ENCODE assay signal across 11 mouse cellular contexts in the genomic region with DNA sequence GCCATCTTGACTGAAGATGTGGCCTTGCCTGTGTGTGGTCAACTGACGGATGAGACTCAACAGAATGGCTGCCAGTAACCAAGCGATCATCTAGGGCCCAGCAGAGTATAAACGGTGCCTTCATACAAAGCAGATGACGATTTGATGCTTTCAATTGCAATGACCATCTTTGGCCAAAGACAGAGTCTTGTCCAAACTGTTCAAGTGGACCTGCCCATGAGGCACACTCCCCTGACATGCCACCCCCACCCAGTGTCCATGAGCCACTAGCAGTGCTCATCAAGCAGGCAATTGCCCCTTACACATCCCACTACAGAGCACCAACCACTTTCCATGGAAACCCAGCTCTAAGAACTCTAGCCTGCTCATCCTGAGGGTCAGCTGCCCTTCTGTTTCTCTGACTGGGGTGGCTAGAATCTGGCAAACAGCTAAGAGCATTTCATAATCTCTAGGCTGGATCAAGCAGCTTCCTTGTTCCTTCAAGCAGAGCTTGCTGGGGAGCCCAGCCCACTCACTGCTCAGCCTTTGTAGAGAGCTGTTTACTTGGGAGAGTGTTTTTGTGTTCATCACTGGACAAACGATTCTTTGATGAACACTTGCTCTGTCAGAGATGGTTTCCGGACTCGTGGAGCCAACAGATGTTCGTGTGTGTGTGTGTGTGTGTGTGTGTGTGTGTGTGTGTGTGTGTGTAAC.
DNase-seq lines count a peak whose midpoint lies in the region; ATAC-seq and TF ChIP-seq lines count a peak whose summit lies in the region.
"Had no signal": no experiment of that assay in that cellular context is flagged by ENCODE, and none has a peak within 500 bp of the region (broad histone marks: within the 10 kb centered on the region; RNA-seq: fewer than 3 reads in every experiment).

No protein-coding gene starts in this region.

- DNase-seq in cerebellum, adult 18-20 months, result no peak
- DNase-seq in heart, postnatal 14 days, result peak; percentile 15 to 27
- DNase-seq in heart, postnatal 36 days, result no peak
- DNase-seq in lung, postnatal 0 days (ENCODE audit: low spot score), result peak; percentile 68
- no peak for DNase-seq in lung, postnatal 25 days (ENCODE audit: low spot score)
- DNase-seq in liver, embryonic 11.5 days (ENCODE audit: low spot score), result no peak
- DNase-seq: kidney, postnatal 36 days; liver, embryonic 13.5 days had no signal

- H3K4me1 ChIP-seq in lung, postnatal 0 days (ENCODE audit: insufficient read depth, low read depth, low read length), result no peaks in the 10 kb centered on the region
- no peaks in the 10 kb centered on the region for H3K4me1 ChIP-seq in liver, embryonic 11.5 days (replicated peaks; ENCODE audit: control insufficient read depth, insufficient read depth, low read length)

- no peaks in the 10 kb centered on the region for H3K36me3 ChIP-seq in lung, postnatal 0 days (ENCODE audit: insufficient read depth, low read length)
- no peaks in the 10 kb centered on the region for H3K36me3 ChIP-seq in liver, embryonic 11.5 days (ENCODE audit: control insufficient read depth, insufficient read depth, low read length)
- H3K36me3 ChIP-seq: G1E; liver, embryonic 13.5 days had no signal

- no peaks in the 10 kb centered on the region for H3K27me3 ChIP-seq in lung, postnatal 0 days (replicated peaks; ENCODE audit: insufficient read depth, low read length)
- no peaks in the 10 kb centered on the region for H3K27me3 ChIP-seq in liver, embryonic 11.5 days (replicated peaks; ENCODE audit: control insufficient read depth, insufficient read depth, low read length)
- H3K27me3 ChIP-seq: liver, embryonic 13.5 days had no signal

- WGBS in lung, postnatal 0 days, result 71% methylated on average over 8 of the region's 8 CpGs
- 84% methylated on average over 8 of the region's 8 CpGs for WGBS in liver, embryonic 11.5 days

- H3K4me3 ChIP-seq in lung, postnatal 0 days (ENCODE audit: low read depth, low read length), result no peak overlapping the region
- no peak overlapping the region for H3K4me3 ChIP-seq in liver, embryonic 11.5 days (ENCODE audit: low read depth, low read length)
- H3K4me3 ChIP-seq: liver, embryonic 13.5 days had no signal

- intact Hi-C loops in heart, postnatal 14 days (cut with DNase I), result no loop called here
- intact Hi-C loops in heart, postnatal 36 days (cut with DNase I), result no loop called here

- no peak for TF ChIP-seq CTCF in lung, postnatal 0 days (IDR thresholded peaks at IDR 0.05)

- no peaks in the 10 kb centered on the region for H3K9me3 ChIP-seq in lung, postnatal 0 days (ENCODE audit: low read length)
- no peaks in the 10 kb centered on the region for H3K9me3 ChIP-seq in liver, embryonic 11.5 days (ENCODE audit: control insufficient read depth, low read length)
- H3K9me3 ChIP-seq: liver, embryonic 13.5 days had no signal

- H3K27ac ChIP-seq in lung, postnatal 0 days (ENCODE audit: low read length), result 0 out of 2 replicates have a peak overlapping the region, but pooled peaks have one; percentile 6
- no peak overlapping the region for H3K27ac ChIP-seq in liver, embryonic 11.5 days (ENCODE audit: low read depth, low read length)
- H3K27ac ChIP-seq: liver, embryonic 13.5 days had no signal

- ATAC-seq in cerebellum, adult (ENCODE audit: insufficient number of reproducible peaks, low FRiP score, low TSS enrichment), result 0 out of 2 replicates have a peak, but pooled peaks have one; percentile 13
- ATAC-seq in lung, postnatal 0 days, result peak; percentile 75
- ATAC-seq in megakaryocyte progenitor cell, adult 5-6 weeks (replicated peaks; ENCODE audit: poor library complexity), result peak; percentile 49; the same call in 1 of the 2 replicates
- ATAC-seq in liver, embryonic 11.5 days (replicated peaks; ENCODE audit: low FRiP score), result no peak

- H3K4me2 ChIP-seq in lung, postnatal 0 days (replicated peaks; ENCODE audit: low read depth, low read length), result no peak overlapping the region
- no peak overlapping the region for H3K4me2 ChIP-seq in liver, embryonic 11.5 days
- H3K4me2 ChIP-seq: liver, embryonic 13.5 days had no signal

- H3K9ac ChIP-seq in lung, postnatal 0 days (replicated peaks; ENCODE audit: low read depth), result no peak overlapping the region
- H3K9ac ChIP-seq in liver, embryonic 11.5 days (ENCODE audit: low read depth, low read length), result no peak overlapping the region
- H3K9ac ChIP-seq: liver, embryonic 13.5 days had no signal

- TF ChIP-seq EP300 in lung, postnatal 0 days (IDR thresholded peaks at IDR 0.05), result no peak

Comparison
In these comparisons a context has a peak if more than half of its experiments do, and no peak if none do; other contexts are left out.
1. DNase-seq: peak in heart, postnatal 14 days (2 of 2) and lung, postnatal 0 days (single experiment); none in cerebellum, adult 18-20 months (0 of 2), heart, postnatal 36 days (0 of 2), lung, postnatal 25 days (single experiment) and liver, embryonic 11.5 days (single experiment).